Mouse (Mus musculus): ENCODE data around the gene L3hypdh.
"Not testable (repeated sequence)": the region's sequence is repeated elsewhere in the genome, so short reads cannot be mapped to it uniquely, and the experiment has no call there.

L3hypdh gene

GRCm38 (mm10) chr12:72053303-72053702 is 31.9 kb downstream of the L3hypdh start:
- no peak for DNase-seq

GRCm38 (mm10) chr12:72052571-72052970 is 32.7 kb downstream of the L3hypdh start:
- DNase-seq = no peak

DNA sequence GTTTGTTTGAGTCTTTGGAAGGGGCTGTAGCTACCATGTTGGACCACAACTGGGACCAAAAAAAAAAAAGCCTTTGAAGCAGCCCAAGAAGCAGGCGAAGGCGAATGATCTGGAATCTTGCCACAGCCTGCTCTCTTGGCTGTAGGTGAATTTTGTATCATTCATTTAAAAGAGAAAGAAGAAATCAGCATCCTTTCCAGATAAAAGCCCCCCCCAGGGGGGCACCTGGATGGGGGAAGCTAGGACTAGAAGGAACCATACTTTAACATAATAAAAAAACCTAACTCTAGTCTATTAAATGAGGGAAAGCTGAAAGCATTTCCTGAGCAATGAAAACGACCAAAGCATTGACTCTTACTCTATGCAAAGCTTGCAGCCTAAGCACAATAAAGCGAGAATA is 34.4 kb downstream of the L3hypdh start:
- DNase-seq = no peak

DNA sequence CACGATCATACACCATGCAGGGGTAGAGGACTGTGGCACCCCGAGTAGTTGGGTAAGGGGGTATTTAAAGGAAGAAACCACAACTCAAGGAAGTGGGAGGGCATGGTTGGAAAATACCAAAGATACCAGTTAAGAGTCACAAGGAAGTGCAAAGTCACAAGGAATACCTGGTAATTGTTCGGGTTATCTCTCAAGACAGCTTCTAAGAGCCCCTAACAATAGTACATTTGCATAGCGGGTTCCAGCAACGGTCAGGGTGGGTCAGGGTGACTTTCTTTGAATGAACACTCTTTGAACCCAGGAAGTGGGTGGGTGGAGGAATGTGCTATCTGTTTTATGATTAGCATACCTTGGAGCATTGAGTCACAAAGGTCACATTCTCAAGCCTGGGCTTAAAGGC is 35.1 kb downstream of the L3hypdh start:
- not testable (repeated sequence) for DNase-seq

GRCm38 (mm10) chr12:72047513-72047912 is 37.7 kb downstream of the L3hypdh start:
- DNase-seq = no peak

- no peak for DNase-seq
Observed at GRCm38 (mm10) chr12:72041238-72041637, 44.0 kb downstream of the L3hypdh start.

- no peak for DNase-seq
Observed at GRCm38 (mm10) chr12:72039501-72039900, 45.7 kb downstream of the L3hypdh start.

DNA sequence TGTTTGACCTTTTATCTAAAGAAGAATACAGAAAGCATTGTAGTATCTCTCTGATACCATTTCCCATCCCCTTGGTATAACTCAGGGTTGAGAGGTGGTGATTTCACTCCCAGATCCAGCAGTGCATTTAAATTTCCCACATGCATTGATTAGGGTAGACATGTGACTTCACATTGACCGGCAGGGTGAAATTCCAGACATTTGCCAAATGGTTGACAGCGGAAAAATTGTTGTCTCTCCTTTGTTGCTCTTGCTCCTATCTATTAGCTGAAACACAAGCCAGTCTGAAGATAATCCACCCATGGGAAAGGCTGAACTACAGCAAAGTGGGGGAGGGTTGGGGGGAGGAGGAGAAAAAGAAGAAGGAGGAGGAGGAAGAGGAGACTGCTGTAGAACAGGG is 46.4 kb downstream of the L3hypdh start:
- DNase-seq = no peak

- no peak for DNase-seq
Observed at GRCm38 (mm10) chr12:72037049-72037448, 48.2 kb downstream of the L3hypdh start.

- no peak for DNase-seq
Observed at GRCm38 (mm10) chr12:72036097-72036661, 49.1 kb downstream of the L3hypdh start.

DNA sequence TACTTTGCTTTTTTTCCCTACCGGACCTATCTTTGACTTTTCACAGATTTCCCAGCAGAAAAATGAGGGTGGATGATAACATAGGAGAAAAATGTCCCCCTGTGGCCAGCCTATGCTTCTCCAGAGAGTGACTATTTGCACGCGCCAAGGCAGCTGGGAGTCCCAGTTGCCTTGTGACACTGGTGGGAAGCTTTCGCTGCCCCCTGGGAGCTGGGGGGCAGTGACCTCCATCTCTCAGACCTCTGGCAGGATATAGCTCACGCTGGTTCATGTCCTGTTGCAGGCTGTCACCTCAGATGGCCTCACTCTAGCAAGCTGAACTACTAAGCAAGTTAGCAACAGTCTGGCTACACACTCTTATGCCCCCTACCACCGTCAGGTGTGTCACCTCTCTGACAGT is 53.4 kb downstream of the L3hypdh start:
- no peak for DNase-seq

GRCm38 (mm10) chr12:72031171-72031570 is 54.1 kb downstream of the L3hypdh start:
- no peak for DNase-seq

DNA sequence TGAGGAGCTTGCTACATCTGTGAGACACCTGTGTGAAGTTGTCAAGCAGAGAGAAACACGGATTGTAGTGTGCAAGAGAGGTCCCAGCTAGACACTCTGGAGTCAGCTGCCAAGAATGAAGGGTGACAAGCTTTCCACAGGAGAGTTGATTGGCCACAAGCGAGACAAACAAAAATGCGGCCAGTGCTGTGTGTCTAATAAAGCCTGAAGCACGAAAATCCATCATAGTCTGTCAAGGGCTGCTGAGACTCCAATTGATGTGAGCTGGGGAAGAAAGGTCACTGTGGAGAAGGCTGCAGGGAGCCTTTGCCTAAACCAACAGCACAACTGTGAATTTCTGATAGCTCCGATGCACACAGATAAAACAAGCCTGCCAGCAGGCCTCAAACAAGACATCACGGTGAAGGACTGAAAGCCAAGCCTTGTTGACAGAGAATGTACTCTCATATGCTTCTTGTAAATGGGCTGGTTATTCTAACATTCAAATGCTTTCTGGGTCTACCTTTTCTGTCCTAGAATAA is 59.9 kb downstream of the L3hypdh start:
- DNase-seq = no peak

DNA sequence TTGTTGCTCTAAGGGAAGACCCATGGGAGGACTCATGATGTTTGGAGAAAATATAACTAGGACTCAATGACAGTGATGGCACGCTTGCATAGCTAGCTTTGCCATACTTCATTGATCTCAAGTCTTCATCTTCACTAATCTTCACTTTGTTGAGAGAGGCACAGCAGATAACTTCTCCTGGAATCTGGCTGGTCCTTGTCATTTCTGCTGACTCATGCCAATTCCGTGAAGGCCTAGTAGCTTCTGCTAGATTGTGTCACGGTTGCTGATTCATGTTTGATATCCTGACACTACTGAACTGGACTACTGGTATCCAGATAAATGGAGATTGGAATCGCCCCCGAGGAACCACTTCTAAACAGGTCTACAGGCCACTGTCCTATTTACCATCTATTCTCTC is 61.7 kb downstream of the L3hypdh start:
- no peak for DNase-seq

Data from thymus, postnatal 36 days (tissue).